In genomic region chr5:148451811-148452210, GRCm38 (mm10) we compare ENCODE assay signal across 9 mouse cellular contexts. TPM values are rescaled to one million over a fixed set of nuclear protein-coding genes. Genes with fewer than 3 reads are reported as not detected.
DNase-seq lines count a peak whose midpoint lies in the region; ATAC-seq and TF ChIP-seq lines count a peak whose summit lies in the region.
"Had no signal": no experiment of that assay in that cellular context is flagged by ENCODE, and none has a peak within 500 bp of the region (broad histone marks: within the 10 kb centered on the region; RNA-seq: fewer than 3 reads in every experiment).

No protein-coding gene starts in this region.

- no peak overlapping the region for H3K9ac ChIP-seq in kidney, embryonic 14.5 days (ENCODE audit: low read depth, low read length)

- H3K4me2 ChIP-seq in kidney, embryonic 14.5 days (replicated peaks; ENCODE audit: low read depth, low read length), result no peak overlapping the region

- H3K36me3 ChIP-seq in kidney, embryonic 14.5 days (ENCODE audit: control insufficient read depth, insufficient read depth, low read length), result no peaks in the 10 kb centered on the region
- H3K36me3 ChIP-seq in G1E (replicated peaks), result no peaks in the 10 kb centered on the region

- H3K27me3 ChIP-seq in kidney, embryonic 14.5 days (ENCODE audit: control insufficient read depth, insufficient read depth, low read length), result no peaks in the 10 kb centered on the region
- no peaks in the 10 kb centered on the region for H3K27me3 ChIP-seq in G1E (ENCODE audit: insufficient read depth, low read length)

- no peak overlapping the region for H3K27ac ChIP-seq in kidney, embryonic 14.5 days (ENCODE audit: low read depth, low read length)

- H3K4me3 ChIP-seq in kidney, embryonic 14.5 days (ENCODE audit: low read length), result no peak overlapping the region
- no peak overlapping the region for H3K4me3 ChIP-seq in G1E (ENCODE audit: low read depth, low read length)
- H3K4me3 ChIP-seq: myocyte had no signal

- intact Hi-C loops in left cerebral cortex, postnatal 4 days (cut with DNase I), result loop anchor here (5.0 kb wide), 1 partner anchor 120 kb away; no protein-coding TSS in a partner anchor

- TF ChIP-seq POLR2A in brain, embryonic 14.5 days (IDR thresholded peaks at IDR 0.05; ENCODE audit: borderline replicate concordance, extremely low read depth, insufficient read depth, insufficient read length, poor library complexity, severe bottlenecking), result no peak

- 46% methylated on average over 7 of the region's 7 CpGs for WGBS in kidney, embryonic 14.5 days

- no peaks in the 10 kb centered on the region for H3K9me3 ChIP-seq in kidney, embryonic 14.5 days (ENCODE audit: control insufficient read depth, low read length)
- no peaks in the 10 kb centered on the region for H3K9me3 ChIP-seq in G1E (replicated peaks)

- DNase-seq in kidney, adult 18-20 months, result peak; percentile 38
- peak; percentile 16 for DNase-seq in G1E (ENCODE audit: low spot score)
- peak; percentile 66 for DNase-seq in brain, embryonic 14.5 days (ENCODE audit: low read depth)
- DNase-seq in frontal cortex, postnatal 36 days (ENCODE audit: low spot score in 2 of 2), result peak; percentile 42 to 56
- peak; percentile 61 for DNase-seq in left cerebral cortex, postnatal 4 days
- DNase-seq in retina, embryonic 14.5 days (ENCODE audit: low spot score), result peak; percentile 67
- DNase-seq in urinary bladder, postnatal 4 days (ENCODE audit: low spot score in 2 of 2), result peak; percentile 33 to 69

- no peaks in the 10 kb centered on the region for H3K4me1 ChIP-seq in kidney, embryonic 14.5 days (ENCODE audit: control insufficient read depth, insufficient read depth, low read length)
- H3K4me1 ChIP-seq in G1E (ENCODE audit: insufficient read depth, low read depth, low read length), result no peaks in the 10 kb centered on the region

- no peak for ATAC-seq in kidney, embryonic 14.5 days (ENCODE audit: low FRiP score, low TSS enrichment)
- ATAC-seq in G1E (ENCODE audit: extremely low read depth, insufficient number of reproducible peaks, low FRiP score, poor library complexity, severe bottlenecking), result no peak

- TF ChIP-seq CTCF in G1E (IDR thresholded peaks at IDR 0.05; ENCODE audit: low read depth, low read length), result peak; percentile 72
- peak; percentile 80; the same call in 1 of the 2 replicates for TF ChIP-seq CTCF in brain, embryonic 14.5 days (IDR thresholded peaks at IDR 0.05; ENCODE audit: borderline replicate concordance, extremely low read depth, insufficient read depth, insufficient read length)

RNA-seq across cellular contexts. Expression of gene Slc7a1, which starts 52.1 kb away (rescaled TPM):
- polyA plus RNA-seq in kidney, embryonic 14.5 days (2014; fragmentation: Nextera tagmentation; extraction: Ambion mirVana), result 36.2 and 36.8 TPM in 2 replicates
- total RNA-seq in G1E (2014; fragmentation: Nextera tagmentation) (86.4 and 102 TPM in 2 replicates), G1E (2017) (15.6 and 20.2 TPM in 2 replicates)
- polyA plus RNA-seq in G1E (2012), result 42.2 and 44.5 TPM in 2 replicates
- 11.5 and 24.3 TPM in 2 replicates for polyA plus RNA-seq in brain, embryonic 14.5 days (2012; rRNA removed)
- total RNA-seq in left cerebral cortex, postnatal 4 days (2021), result 10 to 100 TPM; 78.1 to 82.9 TPM

Comparison
In these comparisons a context has a peak if more than half of its experiments do, and no peak if none do; other contexts are left out.
1. DNase-seq: peak in every context shown above with its lines; median percentile 67 in retina, embryonic 14.5 days; 66 in brain, embryonic 14.5 days; 61 in left cerebral cortex, postnatal 4 days; 51 in urinary bladder, postnatal 4 days; 49 in frontal cortex, postnatal 36 days; 38 in kidney, adult 18-20 months; 16 in G1E.